Mouse (Mus musculus): ENCODE measurements around the gene Abcf3. TPM values are rescaled to one million over a fixed set of nuclear protein-coding genes. Genes with fewer than 3 reads are reported as not detected.

The Abcf3 gene
- total RNA-seq, 1 experiment from 2014 or later, result 101 TPM

Small RNA genes lying within 50 kb of the gene (microRNA-seq; reads per million reads assigned to microRNA genes)
- gene Mir1224, result 2.7 to 6.0 reads per million in 2 experiments

Other genes with a start within 250 kb of the Abcf3 start
- gene Parl, start 246.2 kb upstream of the Abcf3 start, total RNA-seq (2021), result 87.6 and 125 TPM in 2 replicates
- not detected in 2 replicates for gene Cyp2ab1, start 223.2 kb upstream of the Abcf3 start, total RNA-seq (2021)
- 73.8 and 89.1 TPM in 2 replicates for gene Abcc5, start 122.2 kb upstream of the Abcf3 start, total RNA-seq (2021)
- 58.3 and 63.8 TPM in 2 replicates for gene Eif2b5, start 49.8 kb upstream of the Abcf3 start, total RNA-seq (2021)
- gene Dvl3, start 31.6 kb upstream of the Abcf3 start, total RNA-seq (2021), result 43.9 and 46.2 TPM in 2 replicates
- 291 and 310 TPM in 2 replicates for gene Ap2m1, start 13.1 kb upstream of the Abcf3 start, total RNA-seq (2021)
- 1.5 TPM in 1 of 2 replicates, not detected in the other for gene Vwa5b2, start 40.9 kb downstream of the Abcf3 start, total RNA-seq (2021)
- gene Eef1akmt4, start 63.0 kb downstream of the Abcf3 start, total RNA-seq (2021), result 7.2 and 9.1 TPM in 2 replicates
- gene Gm49333, start 63.0 kb downstream of the Abcf3 start, total RNA-seq (2021), result not detected in 2 replicates
- 26.2 and 41.4 TPM in 2 replicates for gene Alg3, start 63.2 kb downstream of the Abcf3 start, total RNA-seq (2021)
- 15.8 and 27.8 TPM in 2 replicates for gene Camk2n2, start 72.7 kb downstream of the Abcf3 start, total RNA-seq (2021)
- 11.4 and 15.0 TPM in 2 replicates for gene Ece2, start 81.3 kb downstream of the Abcf3 start, total RNA-seq (2021)
- 279 and 296 TPM in 2 replicates for gene Psmd2, start 103.1 kb downstream of the Abcf3 start, total RNA-seq (2021)
- gene Eif4g1, start 119.7 kb downstream of the Abcf3 start, total RNA-seq (2021), result 337 and 368 TPM in 2 replicates
- 14.8 and 17.6 TPM in 2 replicates for gene Fam131a, start 144.7 kb downstream of the Abcf3 start, total RNA-seq (2021)
- gene Polr2h, start 169.1 kb downstream of the Abcf3 start, total RNA-seq (2021), result 49.8 and 56.3 TPM in 2 replicates
- 45.9 and 74.4 TPM in 2 replicates for gene Clcn2, start 169.2 kb downstream of the Abcf3 start, total RNA-seq (2021)
- gene Chrd, start 184.6 kb downstream of the Abcf3 start, total RNA-seq (2021), result 8.1 and 13.5 TPM in 2 replicates
- 1.6 and 3.2 TPM in 2 replicates for gene Thpo, start 185.9 kb downstream of the Abcf3 start, total RNA-seq (2021)